Mouse (Mus musculus) intestine, embryonic 16.5 days (tissue): ENCODE results near the gene Lrrc32. TPM values are rescaled to one million over a fixed set of nuclear protein-coding genes. Genes with fewer than 3 reads are reported as not detected.

ENCODE experiments used
- ATAC-seq: fragments of 200-750 bp; cut with Nextera tagmentation; 2 replicates; pipeline ENCODE4 v1.8.0; 2017; ENCODE audit warnings: moderate TSS enrichment, moderate library complexity
- H3K27ac ChIP-seq: fragments of 300-500 bp; sonication (generic); 2 replicates; pipeline ENCODE4 v1.5.1; 2014; ENCODE audit warnings: mild to moderate bottlenecking, low read length
- H3K27me3 ChIP-seq: fragments of 300-500 bp; sonication (generic); replicated peaks from 2 replicates; pipeline ENCODE4 v1.6.1; 2014; ENCODE audit warnings: low read length, control low read depth, mixed read lengths; ENCODE audit not compliant: control insufficient read depth, insufficient read depth
- H3K36me3 ChIP-seq: fragments of 300-500 bp; sonication (generic); 2 replicates; pipeline ENCODE4 v1.6.1; 2014; ENCODE audit warnings: low read length, control low read depth; ENCODE audit not compliant: control insufficient read depth, insufficient read depth
- H3K4me1 ChIP-seq: fragments of 300-500 bp; sonication (generic); 2 replicates; pipeline ENCODE4 v1.6.1; 2014; ENCODE audit warnings: low read length, control low read depth, mixed read lengths; ENCODE audit not compliant: control insufficient read depth, insufficient read depth
- H3K4me2 ChIP-seq: fragments of 300-500 bp; sonication (generic); 2 replicates; pipeline ENCODE4 v1.6.1; 2014; ENCODE audit warnings: low read depth, low read length, control low read depth
- H3K4me3 ChIP-seq: fragments of 300-500 bp; sonication (generic); 2 replicates; pipeline ENCODE4 v1.5.1; 2014; ENCODE audit warnings: mild to moderate bottlenecking, low read length
- H3K9ac ChIP-seq: fragments of 300-500 bp; sonication (generic); 2 replicates; pipeline ENCODE4 v1.6.1; 2014; ENCODE audit warnings: low read depth, low read length
- H3K9me3 ChIP-seq: fragments of 300-500 bp; sonication (generic); 2 replicates; pipeline ENCODE4 v1.6.1; 2016; ENCODE audit warnings: low read length, control low read depth; ENCODE audit not compliant: control insufficient read depth
- WGBS: fragments of 180-500 bp; shearing (Covaris S2); extraction: QIAGEN DNeasy Blood & Tissue Kit; methylation state at CpG from one replicate; pipeline ENCODE4 v1.1.7; 2014; 5-methylcytosine and 5-hydroxymethylcytosine counted together
- polyA plus RNA-seq: library from polyadenylated mRNA; unstranded; fragments of >200 nt; fragmentation: Nextera tagmentation; extraction: Ambion mirVana; gene quantifications from 2 replicates; pipeline ENCODE4 v1.2.1, GENCODE M21; 2015

Gene Lrrc32
- polyA plus RNA-seq, 1 experiment from 2014 or later = 11.3 TPM

DNA sequence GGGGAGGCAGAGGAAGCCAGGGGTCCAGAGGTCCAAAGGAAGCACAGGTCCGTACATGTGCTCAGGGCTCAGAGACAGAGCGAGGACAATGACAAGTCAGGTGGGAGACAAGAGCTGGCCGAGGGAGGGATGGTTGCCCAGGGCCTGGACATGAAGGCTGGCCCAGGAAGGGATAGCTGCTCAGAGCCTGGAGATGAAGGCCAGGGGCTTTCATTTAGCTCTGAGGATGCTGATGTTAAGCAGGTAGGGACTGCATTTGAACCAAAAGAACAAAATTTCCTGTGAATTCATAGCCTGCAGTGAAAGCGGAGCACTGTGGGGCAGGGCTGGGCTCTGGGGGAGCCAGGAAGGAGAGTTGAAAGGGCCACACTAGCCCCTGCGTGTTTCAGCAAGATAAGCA lies 3.2 kb downstream of the Lrrc32 start:
- H3K9me3 ChIP-seq = no peaks in the 10 kb centered on the region
- ATAC-seq = no peak
- peak overlapping the region; percentile 26 for H3K4me3 ChIP-seq
- H3K27me3 ChIP-seq = no peaks in the 10 kb centered on the region; the same call in 1 of the 2 replicates
- H3K36me3 ChIP-seq = no peaks in the 10 kb centered on the region
- H3K4me2 ChIP-seq = peak overlapping the region; percentile 90
- WGBS = 69% methylated on average over 5 of the region's 5 CpGs
- peaks cover 9% of the 10 kb centered on the region; the same call in 1 of the 2 replicates for H3K4me1 ChIP-seq
- no peak overlapping the region for H3K27ac ChIP-seq
- H3K9ac ChIP-seq = peak overlapping the region; percentile 30

DNA sequence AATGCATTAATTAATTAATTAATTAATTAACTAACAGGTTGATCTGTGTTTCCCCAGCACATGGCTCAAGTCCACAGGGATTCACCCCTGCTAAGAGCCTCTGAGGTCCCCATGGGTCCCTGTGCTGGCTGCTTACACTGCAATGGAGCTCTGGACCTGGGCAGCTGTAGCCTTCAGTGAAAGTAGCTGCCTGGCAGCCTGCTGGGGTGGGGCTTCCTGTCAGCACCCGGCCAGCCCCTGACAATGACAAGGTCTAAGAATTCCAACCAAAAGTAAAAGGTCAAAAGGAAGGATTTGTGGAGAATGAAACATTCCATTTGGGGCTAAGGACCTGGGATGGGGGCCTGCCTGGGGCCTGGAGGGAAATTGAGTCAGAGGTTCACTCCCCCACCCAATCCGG lies 4.2 kb downstream of the Lrrc32 start:
- ATAC-seq = no peak
- Histone ChIP-seq H3K4me3 (no peak overlapping the region), H3K27me3 (no peaks in the 10 kb centered on the region; the same call in 1 of the 2 replicates), H3K9ac (no peak overlapping the region), H3K4me1 (peaks cover 9% of the 10 kb centered on the region; the same call in 1 of the 2 replicates), H3K27ac (no peak overlapping the region), H3K36me3 (no peaks in the 10 kb centered on the region), H3K4me2 (no peak overlapping the region), H3K9me3 (no peaks in the 10 kb centered on the region)
- WGBS = 64% methylated on average over 2 of the region's 2 CpGs

DNA sequence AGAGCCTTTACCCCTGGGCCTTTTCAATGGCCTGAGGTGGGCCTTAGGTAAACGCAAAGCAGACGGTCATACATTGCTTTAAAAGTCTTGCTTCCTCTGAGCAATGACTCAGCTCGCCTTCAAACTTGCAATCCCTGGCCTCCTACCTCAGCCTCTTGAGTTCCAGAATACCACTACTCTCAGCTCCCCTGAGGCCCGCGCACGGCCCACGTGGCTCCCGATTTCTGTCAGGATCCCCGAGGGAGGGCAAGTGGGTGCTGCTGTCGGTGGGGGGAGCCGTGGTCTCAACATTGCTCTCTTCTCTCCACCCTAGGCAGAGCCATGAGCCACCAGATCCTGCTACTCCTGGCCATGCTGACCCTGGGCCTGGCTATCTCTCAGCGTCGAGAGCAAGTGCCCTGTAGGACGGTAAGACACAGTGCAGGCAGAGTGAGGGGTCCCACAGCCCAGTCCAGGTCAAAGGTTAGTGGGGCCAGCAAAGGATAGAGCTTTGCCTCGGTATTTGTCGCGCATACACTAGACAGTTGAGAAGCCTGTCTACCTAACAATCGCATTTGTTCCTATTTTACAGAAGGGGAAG lies 4.9 kb downstream of the Lrrc32 start:
- H3K36me3 ChIP-seq = no peaks in the 10 kb centered on the region
- 66% methylated on average over 18 of the region's 18 CpGs for WGBS
- no peaks in the 10 kb centered on the region; the same call in 1 of the 2 replicates for H3K27me3 ChIP-seq
- ATAC-seq = no peak
- H3K9ac ChIP-seq = no peak overlapping the region
- no peaks in the 10 kb centered on the region for H3K9me3 ChIP-seq
- H3K4me1 ChIP-seq = peaks cover 9% of the 10 kb centered on the region; the same call in 1 of the 2 replicates
- no peak overlapping the region for H3K27ac ChIP-seq
- no peak overlapping the region for H3K4me3 ChIP-seq
- no peak overlapping the region for H3K4me2 ChIP-seq

DNA sequence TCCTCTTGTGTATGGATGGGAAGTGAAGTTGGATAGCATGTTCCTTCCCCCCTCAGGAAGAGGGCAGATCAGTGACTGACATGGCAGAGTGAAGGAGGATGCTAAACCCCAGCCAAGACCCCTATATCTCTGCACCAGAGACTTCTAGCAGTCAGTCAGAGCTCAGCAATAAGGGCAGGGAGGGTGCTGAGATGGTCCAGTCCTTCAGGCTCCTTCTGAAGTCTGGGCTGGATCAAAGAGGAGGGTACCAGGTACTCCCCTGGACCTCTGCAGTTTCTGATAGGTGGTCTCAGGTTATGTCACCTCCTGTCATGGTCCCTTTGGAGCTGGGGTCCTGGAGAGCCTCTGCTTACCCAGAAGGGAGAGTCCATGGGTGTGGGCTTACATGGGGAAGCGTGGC lies 6.5 kb downstream of the Lrrc32 start:
- Histone ChIP-seq H3K4me1 (peaks cover 9% of the 10 kb centered on the region; the same call in 1 of the 2 replicates), H3K27ac (no peak overlapping the region), H3K27me3 (no peaks in the 10 kb centered on the region; the same call in 1 of the 2 replicates), H3K36me3 (no peaks in the 10 kb centered on the region), H3K9ac (no peak overlapping the region), H3K4me3 (no peak overlapping the region), H3K9me3 (no peaks in the 10 kb centered on the region), H3K4me2 (no peak overlapping the region)
- ATAC-seq = no peak
- WGBS = 81% methylated on average over 1 of the region's 1 CpGs

DNA sequence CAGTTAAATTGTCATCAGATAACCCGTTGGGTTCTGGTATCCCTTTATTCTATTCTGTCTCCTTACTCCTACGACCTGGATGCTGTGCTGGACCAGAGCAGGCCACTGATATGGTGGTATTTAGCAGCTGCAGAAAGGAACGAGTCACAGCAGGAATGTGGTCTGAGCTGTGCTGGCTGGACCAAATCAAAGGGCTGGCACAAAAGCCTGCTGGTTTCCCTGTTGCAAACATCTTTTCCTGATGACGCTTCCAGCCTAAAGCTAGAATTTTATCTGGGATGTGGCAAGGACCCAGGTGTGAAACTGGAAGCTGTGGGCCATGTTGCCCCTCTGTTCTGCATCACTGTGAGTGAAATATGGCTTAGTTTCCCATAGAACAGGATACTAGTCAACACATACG lies 8.4 kb downstream of the Lrrc32 start:
- no peaks in the 10 kb centered on the region for H3K27me3 ChIP-seq
- no peak overlapping the region for H3K9ac ChIP-seq
- H3K4me3 ChIP-seq = no peak overlapping the region
- H3K36me3 ChIP-seq = no peaks in the 10 kb centered on the region
- peaks cover 15% of the 10 kb centered on the region for H3K4me1 ChIP-seq
- no peak for ATAC-seq
- WGBS = 75% methylated on average over 5 of the region's 5 CpGs
- H3K4me2 ChIP-seq = no peak overlapping the region
- no peak overlapping the region for H3K27ac ChIP-seq
- H3K9me3 ChIP-seq = no peaks in the 10 kb centered on the region

GRCm38 (mm10) chr7:98498101-98498500 lies 9.0 kb downstream of the Lrrc32 start:
- Histone ChIP-seq H3K27me3 (no peaks in the 10 kb centered on the region), H3K9me3 (no peaks in the 10 kb centered on the region), H3K4me3 (no peak overlapping the region), H3K27ac (no peak overlapping the region), H3K9ac (no peak overlapping the region), H3K36me3 (no peaks in the 10 kb centered on the region), H3K4me2 (no peak overlapping the region), H3K4me1 (peaks cover 21% of the 10 kb centered on the region)
- no peak for ATAC-seq
- WGBS = 93% methylated on average over 12 of the region's 12 CpGs

DNA sequence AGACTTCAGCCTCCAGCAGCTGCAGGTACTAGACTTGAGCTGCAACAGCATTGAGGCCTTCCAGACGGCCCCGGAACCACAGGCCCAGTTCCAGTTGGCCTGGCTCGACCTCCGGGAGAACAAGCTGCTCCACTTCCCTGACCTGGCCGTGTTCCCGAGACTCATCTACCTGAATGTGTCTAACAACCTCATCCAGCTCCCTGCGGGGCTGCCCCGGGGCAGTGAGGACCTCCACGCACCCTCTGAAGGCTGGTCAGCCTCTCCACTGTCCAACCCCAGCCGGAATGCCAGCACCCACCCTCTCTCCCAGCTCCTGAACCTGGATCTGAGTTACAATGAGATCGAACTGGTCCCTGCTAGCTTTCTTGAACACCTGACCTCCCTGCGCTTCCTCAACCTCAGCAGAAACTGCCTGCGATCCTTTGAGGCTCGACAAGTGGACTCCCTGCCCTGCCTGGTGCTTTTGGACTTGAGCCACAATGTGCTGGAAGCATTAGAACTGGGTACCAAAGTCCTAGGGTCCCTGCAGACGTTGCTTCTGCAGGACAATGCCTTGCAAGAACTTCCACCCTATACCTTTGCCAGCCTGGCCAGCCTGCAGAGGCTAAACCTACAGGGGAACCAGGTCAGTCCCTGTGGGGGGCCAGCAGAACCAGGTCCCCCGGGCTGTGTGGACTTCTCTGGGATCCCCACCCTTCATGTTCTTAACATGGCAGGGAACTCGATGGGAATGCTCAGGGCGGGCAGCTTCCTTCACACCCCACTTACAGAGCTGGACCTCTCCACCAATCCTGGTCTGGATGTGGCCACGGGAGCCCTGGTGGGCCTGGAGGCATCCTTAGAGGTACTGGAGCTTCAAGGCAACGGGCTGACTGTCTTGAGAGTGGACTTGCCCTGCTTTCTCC lies 9.8 kb downstream of the Lrrc32 start:
- Histone ChIP-seq H3K9me3 (no peaks in the 10 kb centered on the region), H3K36me3 (no peaks in the 10 kb centered on the region), H3K4me3 (no peak overlapping the region), H3K9ac (no peak overlapping the region), H3K27me3 (no peaks in the 10 kb centered on the region), H3K4me1 (peaks cover 25% of the 10 kb centered on the region), H3K4me2 (no peak overlapping the region), H3K27ac (no peak overlapping the region)
- WGBS = 85% methylated on average over 20 of the region's 20 CpGs
- no peak for ATAC-seq

GRCm38 (mm10) chr7:98499561-98500292 lies 10.6 kb downstream of the Lrrc32 start:
- Histone ChIP-seq H3K36me3 (no peaks in the 10 kb centered on the region), H3K9ac (0 out of 2 replicates have a peak overlapping the region, but pooled peaks have one; percentile 4), H3K4me3 (no peak overlapping the region), H3K4me2 (no peak overlapping the region), H3K4me1 (peaks cover 19% of the 10 kb centered on the region), H3K27me3 (no peaks in the 10 kb centered on the region), H3K27ac (peak overlapping the region; percentile 47), H3K9me3 (no peaks in the 10 kb centered on the region)
- ATAC-seq = no peak
- WGBS = 73% methylated on average over 25 of the region's 25 CpGs

GRCm38 (mm10) chr7:98500470-98500869 lies 11.4 kb downstream of the Lrrc32 start:
- H3K4me2 ChIP-seq = no peak overlapping the region
- H3K27ac ChIP-seq = peak overlapping the region; percentile 47; the same call in 1 of the 2 replicates
- WGBS = 78% methylated on average over 3 of the region's 3 CpGs
- no peaks in the 10 kb centered on the region for H3K27me3 ChIP-seq
- ATAC-seq = no peak
- 0 out of 2 replicates have a peak overlapping the region, but pooled peaks have one; percentile 5 for H3K9ac ChIP-seq
- H3K4me3 ChIP-seq = no peak overlapping the region
- no peaks in the 10 kb centered on the region for H3K36me3 ChIP-seq
- no peaks in the 10 kb centered on the region for H3K9me3 ChIP-seq
- peaks cover 21% of the 10 kb centered on the region for H3K4me1 ChIP-seq
